Mouse (Mus musculus): ENCODE data around the gene Sorcs2. TPM values are rescaled to one million over a fixed set of nuclear protein-coding genes. Genes with fewer than 3 reads are reported as not detected.

Gene Sorcs2
- total RNA-seq, 4 experiments from 2014 or later, result 5.0 to 9.4 (median 7.6) TPM

DNA sequence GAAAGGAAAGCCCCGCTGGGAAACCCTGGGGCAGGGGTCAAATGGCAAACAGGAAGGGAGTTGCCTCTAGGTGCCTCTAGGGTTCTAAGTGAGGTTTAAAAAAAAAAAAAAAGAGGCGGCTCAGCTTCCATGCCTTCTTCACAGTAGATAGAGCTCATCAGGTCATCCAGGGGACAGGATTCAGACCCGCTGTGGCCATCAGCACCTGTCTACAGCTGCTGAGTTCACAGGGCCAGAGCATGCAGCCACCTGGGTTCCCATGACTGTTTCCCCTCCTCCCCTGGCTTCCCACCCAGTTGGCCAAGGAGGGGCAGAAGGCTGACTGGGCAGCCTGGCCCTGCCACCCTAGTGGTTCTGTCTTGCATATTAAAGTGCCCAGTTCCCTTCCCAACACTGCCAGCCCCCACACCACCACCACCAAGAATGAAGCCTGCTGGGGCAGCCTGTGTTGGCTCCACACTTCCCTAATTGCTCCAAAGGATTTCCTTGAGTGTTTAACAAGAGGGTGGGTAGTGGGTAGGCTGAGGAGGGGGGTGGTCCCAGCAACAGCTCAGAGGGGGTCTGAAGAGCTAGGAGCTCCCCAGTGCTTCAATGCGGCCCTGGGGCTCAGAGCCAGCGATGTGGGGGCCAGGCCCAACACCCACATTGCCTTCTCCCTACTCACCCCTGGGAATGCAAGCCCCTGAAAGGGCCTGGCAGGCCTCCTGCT lies 38.2 kb downstream of the Sorcs2 start:
- DNase-seq (ENCODE audit: low spot score), result no peak

DNA sequence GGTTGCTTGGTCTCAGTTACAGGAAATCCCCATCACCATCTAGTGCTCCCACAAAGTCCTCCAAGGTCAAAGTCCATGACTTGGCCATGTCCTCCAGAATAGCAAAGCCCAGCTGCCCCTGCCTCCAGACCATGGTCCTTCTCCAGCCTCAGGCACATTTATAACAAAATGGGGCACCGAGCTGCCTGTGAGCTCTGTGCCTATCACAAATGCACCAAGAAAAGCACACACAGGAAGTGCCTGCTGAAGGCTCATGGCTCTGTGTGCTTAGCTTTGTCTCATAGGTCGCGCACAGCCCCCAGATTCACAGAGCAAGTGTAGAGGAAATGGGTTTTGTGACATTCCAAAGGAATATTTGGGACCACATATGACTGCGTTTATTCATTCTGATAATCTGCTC lies 39.8 kb downstream of the Sorcs2 start:
- no peak for DNase-seq (ENCODE audit: low spot score)

DNA sequence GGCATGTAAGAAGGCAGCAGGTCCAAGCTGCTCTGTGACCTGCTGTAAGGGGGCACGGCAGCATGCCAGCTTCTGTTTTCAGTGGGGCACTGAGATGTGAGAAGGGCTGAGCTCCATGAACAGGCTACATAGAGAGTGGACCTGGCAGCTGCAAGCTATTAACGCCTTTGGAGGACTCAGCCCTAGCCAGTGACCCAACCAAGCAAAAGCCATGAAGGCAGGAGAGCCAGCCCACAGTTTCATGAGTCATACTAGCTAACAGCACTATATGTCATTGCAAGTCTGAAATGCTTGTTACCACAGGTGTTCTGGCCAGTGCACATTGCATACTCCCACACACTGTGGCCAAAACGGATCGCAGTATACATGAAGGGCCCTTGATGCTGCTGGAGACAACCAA lies 41.3 kb downstream of the Sorcs2 start:
- no peak for DNase-seq (ENCODE audit: low spot score)

DNA sequence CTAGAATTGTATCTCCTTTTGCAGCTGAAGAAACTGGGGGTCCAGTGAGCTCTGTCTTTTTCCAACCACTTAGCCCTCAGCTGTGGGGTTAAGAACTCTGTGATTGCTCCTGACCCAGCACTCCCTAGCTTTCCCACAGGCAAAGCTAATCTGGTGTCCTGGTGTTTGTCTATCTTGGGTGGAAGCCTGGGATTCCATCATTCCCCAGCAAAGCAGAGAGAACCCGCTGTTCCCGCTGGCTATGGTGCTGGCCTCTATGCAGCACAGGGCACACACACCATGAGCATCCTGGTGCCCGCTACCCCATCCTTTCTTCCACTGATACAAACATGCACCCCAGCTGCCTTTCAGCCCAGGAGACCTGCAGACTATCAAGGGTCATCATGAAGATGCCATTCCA lies 42.3 kb downstream of the Sorcs2 start:
- DNase-seq (ENCODE audit: low spot score), result peak; percentile 29

DNA sequence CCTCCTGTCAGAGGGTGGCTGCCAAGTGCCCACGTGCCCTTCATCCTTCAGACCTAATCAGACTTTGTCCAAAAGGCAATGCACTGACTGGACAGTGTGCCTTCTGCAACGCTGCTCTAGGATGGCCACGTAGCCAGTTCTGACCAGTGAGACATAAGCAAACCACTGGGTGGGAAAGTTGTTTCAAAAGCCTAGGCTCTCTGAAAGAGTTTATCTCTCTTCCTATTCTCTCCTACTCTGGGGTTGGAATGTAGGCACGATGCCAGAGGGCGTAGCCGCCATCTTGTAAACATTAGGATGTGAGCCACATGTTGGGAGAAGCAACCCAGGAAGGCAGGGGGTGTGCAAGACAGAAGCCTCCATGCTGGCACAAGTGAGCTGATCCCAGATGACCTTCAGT lies 44.3 kb downstream of the Sorcs2 start:
- no peak for DNase-seq (ENCODE audit: low spot score)

DNA sequence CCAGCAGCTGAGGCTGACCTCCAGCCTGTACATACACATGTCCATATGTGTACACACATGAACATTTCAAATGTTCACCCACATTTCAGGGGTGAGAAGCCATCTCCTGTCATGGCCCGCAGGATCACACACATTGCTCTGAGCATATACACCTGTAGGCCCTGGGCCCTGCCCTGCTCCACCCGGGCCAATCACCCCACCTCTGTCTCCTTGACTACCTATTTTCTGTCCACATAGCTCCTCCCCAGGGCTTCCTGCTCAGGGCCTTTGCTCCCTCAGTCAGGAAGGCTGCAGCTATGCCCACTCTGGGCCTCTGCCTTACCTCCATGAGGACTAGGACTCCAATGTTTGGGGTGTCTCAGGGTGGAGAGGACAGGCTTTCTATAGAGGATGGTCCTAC lies 44.7 kb downstream of the Sorcs2 start:
- no peak for DNase-seq (ENCODE audit: low spot score)

DNA sequence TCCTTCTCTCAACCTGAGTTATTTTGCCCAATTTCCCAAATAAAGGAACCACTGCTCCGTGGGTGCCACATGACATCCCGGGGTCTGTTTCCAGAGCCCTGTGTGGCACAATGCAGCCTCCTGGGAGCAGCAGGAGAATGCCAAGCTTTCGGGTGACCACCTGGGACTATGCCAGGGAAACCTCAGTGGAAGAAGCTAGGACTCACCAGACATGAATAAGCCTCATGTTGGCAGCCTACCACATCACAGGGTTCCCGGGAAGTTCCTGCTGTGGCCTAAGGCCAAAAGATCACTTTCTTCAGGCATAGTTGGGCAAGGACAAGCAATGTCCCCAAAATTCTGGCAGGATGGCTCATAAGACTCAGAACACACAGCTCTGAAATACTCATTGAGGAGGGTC lies 51.2 kb downstream of the Sorcs2 start:
- DNase-seq (ENCODE audit: low spot score), result no peak

DNA sequence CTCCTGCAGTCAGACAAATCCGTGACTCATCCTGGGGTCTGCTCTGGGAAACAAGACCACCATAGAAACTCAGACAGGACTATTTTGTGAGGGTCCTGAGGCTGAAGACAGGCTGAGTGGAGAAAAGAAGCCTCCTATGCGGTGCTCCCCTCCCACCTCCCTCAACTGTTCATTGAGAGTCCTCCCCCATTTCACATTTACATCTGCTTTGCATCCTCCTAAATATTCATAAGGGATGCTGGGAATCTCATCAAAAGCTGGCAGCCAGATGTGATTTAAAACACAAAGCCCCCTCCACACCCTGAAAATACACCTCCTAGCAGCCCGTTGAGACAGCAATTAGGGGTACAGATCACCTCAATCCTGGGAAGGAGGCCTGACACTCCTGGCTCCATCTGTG lies 58.7 kb downstream of the Sorcs2 start:
- no peak for DNase-seq (ENCODE audit: low spot score)

DNA sequence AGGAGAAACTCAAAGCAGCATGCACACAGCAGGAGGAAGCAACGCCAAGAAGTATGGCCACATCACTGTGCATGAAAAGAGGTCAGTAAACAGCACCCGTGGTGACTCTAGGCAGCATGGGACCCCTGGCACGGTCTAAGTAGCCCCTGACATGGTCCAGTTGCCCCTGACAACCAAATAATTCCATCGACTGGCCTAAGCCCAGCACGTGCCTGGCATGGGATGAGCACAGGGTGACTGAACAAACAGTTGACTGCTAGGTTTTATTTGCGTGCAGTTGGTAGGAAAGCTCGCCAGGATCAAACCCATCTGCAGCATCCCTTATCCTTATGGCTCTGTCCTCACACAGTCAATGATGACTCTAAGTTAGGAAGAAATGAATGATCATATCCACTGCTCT lies 61.7 kb downstream of the Sorcs2 start:
- no peak for DNase-seq (ENCODE audit: low spot score)

DNA sequence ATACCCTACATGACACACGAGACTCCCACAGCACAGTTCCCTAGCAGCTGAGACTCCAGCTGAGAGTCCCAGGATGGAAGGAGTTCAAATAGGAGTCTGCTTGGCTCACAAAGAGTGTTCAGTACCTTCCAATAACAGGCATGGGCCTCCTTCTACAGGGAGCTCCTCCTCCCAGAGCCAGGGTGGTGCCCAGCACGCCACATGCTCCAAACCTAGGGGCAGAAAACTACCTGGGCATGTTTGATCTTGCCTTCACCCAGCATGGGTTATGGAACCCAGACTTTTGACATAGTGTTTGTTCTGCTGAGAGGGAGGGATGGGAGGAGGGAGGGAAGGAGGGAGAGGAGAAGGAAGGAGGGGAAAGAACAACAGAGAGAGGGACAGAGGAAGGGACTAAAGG lies 62.3 kb downstream of the Sorcs2 start:
- DNase-seq (ENCODE audit: low spot score), result no peak

DNA sequence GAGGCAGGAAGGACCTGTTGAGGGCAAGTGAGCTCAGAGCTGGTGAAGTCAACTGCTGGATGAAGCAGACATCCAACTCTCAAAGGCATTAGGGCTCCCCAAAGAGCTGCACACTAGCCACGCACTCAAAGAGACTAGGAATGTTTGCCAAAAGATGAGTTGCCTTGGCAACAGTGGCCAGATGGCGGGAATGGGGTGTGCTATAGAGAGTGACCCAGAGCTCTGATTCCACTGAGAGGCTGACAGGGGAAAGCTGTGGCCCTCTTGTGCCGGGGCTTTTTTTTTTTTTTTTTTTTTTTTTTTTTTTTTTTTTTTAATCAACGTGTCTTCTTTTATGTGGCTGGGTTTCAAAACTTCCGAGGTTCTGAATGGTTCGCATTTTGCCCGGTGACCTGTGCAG lies 63.7 kb downstream of the Sorcs2 start:
- no peak for DNase-seq (ENCODE audit: low spot score)

DNA sequence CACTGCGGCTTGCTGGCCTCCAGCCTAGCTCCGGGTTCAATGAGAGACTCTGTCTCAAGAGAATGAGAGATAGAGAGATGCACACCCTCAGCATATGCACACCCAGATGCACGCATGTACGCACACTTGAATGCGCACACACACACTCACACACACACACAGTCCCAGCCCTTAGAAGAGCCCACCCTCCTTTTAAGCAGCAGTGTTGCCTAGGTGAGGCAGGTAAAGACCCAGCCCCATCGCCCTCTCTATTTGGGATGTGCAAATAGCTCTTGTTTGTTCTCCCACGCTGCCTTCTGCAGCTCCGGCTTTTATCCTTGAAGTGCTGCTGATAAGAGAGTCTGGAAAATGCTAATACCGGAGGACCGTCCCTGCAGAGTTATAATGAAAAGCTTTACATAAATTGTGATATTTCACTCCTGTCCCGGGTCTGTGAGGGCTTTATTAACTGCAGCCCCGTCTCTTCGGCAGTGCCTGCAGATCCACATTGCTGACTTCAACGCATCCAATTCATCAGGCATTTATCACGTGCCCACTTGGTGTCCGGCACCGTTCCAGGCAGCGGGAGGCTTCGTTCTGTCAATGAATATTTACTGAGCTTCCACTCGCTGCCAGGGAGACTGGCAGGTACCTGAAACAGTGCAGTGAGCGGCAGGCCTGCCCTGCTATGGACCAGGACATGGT lies 67.3 kb downstream of the Sorcs2 start:
- DNase-seq (ENCODE audit: low spot score), result no peak

DNA sequence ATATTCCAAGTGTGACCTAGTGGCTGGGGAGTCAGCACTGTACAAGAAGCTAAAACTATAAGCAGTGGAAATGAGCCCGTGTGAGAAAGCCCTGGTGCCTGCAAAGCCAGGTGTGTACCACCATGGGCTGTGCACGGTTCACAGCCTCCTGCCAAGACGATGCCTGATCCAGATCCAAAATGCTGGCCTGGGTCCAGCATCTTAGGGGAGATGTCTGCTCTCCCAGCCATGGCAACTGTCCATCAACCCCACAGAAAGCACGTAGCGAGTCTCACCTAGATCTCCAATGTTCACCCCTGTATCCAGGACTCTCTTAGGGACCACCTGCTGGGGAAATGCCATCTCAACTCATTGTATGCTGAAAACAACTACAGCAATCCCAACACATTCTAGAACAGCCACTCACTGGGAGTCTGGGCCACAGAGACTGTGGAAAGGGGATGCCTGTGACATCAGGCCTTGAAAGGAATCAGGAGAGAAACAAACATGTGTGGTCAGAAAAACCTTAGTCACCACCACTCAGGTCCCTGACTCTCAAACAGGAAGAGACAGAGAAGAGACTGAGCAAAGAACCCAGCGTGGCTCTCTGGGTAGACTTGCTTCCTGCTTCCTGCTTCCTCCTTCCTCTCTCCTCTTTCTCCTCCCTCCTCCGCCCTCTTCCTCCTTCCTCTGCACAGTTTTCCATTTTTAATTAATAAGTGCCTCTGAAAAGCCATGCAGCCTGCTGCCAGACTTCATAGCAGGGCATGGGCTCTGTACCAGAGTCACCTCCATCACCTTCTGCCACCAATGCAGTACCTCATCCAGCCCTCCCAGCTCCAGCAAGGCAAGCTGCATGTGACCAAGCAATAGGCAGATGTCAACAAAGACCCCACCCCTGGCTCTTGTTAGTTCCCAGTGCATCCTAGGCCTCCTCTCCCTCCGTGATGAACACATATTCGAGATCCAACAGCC lies 71.6 kb downstream of the Sorcs2 start:
- no peak for DNase-seq (ENCODE audit: low spot score)

DNA sequence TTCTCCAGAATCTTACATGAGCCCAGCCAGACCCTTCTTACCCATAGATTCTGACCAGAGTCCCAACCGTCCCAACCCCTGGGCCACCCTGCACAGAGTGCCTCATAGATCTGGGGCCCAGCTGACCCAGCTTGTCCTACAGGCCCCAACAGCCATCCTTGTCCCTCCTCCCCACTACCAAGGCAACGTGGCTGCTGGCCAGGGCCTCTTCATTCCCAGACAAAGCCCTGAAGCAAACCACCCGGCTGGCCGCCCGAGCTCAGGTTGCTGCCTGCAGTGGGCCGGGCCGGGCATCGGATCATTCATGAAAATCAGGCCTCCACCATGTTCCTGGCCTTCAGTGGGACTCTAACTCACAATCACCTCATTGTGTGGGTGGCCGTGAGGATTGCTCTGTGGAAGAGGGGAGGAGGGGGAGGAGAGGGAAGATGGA lies 73.8 kb downstream of the Sorcs2 start:
- DNase-seq (ENCODE audit: low spot score), result no peak

DNA sequence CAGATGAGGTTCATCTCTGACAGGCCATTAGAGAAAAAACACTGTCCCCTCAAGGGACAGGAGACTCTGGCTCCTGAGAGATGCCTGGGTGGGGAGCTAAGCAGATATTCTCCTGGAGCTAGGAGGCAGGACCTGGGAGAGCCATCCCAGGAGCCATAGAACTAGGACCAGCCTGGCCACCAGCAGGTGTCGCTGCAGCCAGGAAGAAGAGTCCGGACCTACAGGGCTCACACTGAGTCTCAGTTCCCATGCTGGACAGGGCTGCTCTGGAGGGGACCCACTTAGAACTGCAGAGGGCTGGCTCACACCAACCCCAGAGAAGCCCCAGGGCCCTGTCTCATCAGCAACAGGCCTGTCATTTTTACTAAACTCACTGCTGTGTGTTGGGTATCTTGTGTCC lies 74.4 kb downstream of the Sorcs2 start:
- peak; percentile 68 for DNase-seq (ENCODE audit: low spot score)

DNA sequence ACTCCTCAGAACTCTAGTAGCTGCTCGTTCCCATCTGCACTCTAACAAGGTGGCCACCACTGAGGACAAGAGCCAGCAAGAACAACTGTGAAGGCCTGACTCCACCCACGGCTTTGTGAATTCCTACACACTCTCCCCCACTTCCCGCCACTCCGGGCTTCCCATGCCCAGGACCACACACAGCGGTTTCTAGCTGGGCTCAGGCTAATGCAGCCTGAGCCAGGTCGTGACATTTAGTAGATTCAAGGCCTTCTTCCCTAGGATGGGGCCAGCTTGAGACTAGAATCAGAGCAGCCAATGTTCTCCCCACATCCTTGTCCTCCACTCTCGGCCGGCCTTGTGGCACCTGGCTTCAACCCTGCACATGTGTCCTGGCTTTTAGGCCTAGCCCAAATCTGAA lies 76.4 kb downstream of the Sorcs2 start:
- no peak for DNase-seq (ENCODE audit: low spot score)

DNA sequence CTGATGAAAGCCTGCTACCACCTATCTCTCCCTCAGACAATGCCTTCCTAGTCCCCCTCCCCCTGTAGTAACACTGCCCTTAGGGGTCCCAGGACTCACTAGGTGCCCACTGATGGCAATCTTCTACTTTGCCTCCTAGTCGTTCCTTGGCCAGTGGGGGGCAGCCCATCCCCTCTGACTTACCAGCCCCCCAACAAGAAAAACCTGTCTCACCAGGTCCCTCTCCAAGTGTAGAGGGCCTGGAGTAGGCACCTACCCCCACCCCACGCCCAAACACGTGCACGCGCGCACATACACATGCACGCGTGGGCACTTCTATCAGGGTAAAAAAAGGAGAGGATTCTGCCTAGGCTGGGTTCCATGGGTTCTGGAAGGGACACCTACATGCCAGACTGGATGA lies 77.3 kb downstream of the Sorcs2 start:
- no peak for DNase-seq (ENCODE audit: low spot score)

DNA sequence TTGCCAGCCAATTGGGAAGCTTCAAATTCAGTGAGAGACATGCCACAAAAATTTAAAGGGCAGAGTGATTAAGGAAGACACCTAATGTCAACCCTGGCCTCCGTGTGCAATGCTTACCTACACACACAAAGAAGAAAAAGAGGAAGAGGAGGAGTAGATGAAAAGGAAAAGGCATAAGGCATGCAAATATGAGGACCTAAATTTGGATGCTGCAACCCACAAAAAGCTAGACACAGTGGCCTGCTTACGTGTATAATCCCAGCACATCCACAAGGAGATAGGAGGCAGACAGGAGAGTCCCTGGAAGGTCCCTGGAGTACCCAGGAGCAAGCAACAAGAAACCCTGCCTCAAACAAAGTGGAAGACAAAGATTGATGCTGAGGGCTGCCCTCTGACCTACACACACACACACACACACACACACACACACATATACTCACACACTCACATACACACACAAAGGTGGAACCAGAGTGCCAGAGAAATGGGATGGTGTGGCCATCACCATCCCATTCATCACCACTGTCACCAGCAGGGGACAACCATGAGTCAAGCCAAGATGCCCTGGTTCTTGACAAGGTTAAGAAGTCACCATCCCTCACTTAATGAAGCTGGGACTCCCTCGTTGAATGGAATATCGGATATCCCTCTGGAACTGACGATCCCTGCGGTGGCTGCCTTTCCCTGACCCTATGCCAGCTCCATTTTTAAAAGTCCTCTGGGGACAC lies 80.1 kb downstream of the Sorcs2 start:
- no peak for DNase-seq (ENCODE audit: low spot score)

DNA sequence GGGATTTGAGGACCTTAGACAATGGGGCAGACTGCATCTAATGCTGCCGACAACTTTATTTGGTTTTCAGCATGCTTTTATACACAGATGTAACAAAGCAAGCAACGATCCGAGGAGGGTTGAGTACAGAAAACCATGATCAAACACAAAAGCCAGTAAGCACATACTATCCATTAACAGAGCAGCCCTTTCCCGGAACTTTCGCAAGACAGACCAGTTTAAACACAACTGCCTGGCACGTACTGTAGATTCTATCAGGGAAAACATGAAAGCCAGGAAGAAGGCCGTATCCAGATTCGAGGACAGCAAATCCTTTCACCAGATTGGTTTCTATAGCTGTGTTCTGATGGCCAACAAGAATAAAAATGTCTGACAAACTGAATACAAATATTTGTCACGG lies 82.8 kb downstream of the Sorcs2 start:
- no peak for DNase-seq (ENCODE audit: low spot score)

DNA sequence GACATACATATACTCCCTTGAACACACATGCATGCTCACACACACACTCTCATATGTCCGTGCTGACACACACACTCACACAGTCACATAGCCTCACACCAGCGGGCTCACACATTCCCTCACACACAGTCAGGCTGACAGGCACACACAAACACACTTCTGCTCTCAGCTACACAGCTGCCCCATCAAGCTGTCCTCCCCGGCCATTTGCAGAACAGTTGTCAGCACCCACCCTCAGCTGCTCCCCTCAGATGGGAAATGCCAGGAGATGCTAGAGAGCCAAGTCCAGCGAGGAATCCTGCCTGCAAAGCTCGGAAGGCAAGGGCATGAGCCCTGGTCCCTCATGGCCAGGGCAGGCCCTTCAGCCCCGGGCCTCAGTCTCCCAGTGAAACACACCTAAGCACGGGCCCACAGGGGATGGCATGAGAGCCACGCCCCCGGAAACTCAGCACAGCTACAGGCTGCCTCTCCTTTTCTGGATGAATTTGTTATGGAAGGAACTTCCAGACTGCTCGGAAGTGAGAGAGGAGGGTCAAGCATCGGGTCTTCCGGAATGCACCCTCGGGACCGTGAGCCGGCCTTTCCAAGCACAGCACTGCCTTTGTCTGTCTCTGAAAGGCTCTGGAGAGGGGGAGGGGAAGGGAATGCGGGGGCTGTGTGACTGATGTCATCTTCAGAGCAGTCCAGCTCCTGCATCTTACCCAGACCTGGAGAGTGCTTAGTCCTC lies 84.4 kb downstream of the Sorcs2 start:
- DNase-seq (ENCODE audit: low spot score), result peak; percentile 77

DNA sequence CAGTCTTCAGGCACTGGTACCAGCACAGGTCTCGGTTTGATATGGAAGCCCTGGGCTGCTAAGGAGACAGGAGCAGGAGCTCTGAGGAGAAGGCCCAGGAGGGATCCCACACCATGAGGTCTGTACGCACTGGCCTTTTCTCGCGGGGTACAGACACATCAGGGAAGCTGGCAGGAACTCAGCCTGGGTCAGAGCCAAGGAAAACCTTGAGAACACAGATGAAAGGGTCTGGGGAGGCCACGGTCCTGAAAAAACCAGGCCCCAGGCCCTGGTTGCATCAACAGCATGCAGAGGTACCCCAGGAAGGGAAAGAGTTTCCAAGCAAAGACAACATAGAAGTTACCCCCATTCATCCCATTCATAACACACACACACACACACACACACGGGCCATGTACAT lies 85.0 kb downstream of the Sorcs2 start:
- no peak for DNase-seq (ENCODE audit: low spot score)
